Mouse (Mus musculus): ENCODE data around the gene Sh3d21.

DNA sequence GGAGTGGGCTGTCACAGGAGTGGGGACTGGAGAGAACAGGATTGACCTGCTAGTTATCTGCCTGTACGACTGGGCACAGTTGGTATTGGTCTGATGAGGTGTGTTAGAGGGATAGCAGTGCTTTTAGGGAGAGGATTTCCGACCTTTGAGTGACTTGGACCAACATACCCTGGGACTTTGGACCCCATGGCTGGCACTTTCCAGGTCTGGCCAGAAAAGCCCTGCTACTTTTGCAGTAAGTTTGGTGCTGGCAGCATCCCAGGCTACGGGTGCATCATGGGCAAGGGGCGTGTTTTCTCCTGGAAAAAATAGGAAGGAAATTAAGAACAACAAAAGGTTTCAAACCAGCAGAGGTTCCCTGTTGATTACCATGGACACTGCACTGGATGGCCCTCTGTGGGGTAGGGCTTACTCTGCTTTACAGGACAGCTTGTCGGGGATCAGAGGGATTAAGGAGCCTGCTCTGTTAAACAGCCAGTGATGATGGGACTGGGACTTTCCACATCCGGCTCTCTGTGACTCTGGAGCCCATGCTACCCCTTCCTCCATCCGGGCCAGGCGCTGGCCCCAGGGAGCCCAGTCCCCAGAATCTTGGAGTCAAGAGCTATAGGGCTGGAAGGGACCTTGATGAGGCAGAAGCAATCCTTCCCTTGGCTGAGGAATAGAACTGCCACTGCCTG is 55.1 kb downstream of the Sh3d21 start:
- no peak for TF ChIP-seq POLR2AphosphoS5 (IDR thresholded peaks at IDR 0.05; ENCODE audit: insufficient replicate concordance, low read depth, low read length)
- TF ChIP-seq CTCF (IDR thresholded peaks at IDR 0.05; ENCODE audit: low read depth, low read length), result no peak
